Mouse (Mus musculus) lung, adult 2 months (tissue): ENCODE results near the gene Dctn3.

Experiments
- CTCF ChIP-seq: fragments of 200-500 bp; IDR thresholded peaks from 2 replicates; pipeline ENCODE4 v1.5.1; 2011; ENCODE audit warnings: mild to moderate bottlenecking, low read length, control low read depth; ENCODE audit not compliant: insufficient read depth
- POLR2A ChIP-seq: fragments of 200-500 bp; IDR thresholded peaks from 2 replicates; pipeline ENCODE4 v1.6.1; 2011; ENCODE audit warnings: low read depth, mild to moderate bottlenecking, control low read depth, low read length, borderline replicate concordance; ENCODE audit errors: extremely low read depth

GRCm38 (mm10) chr4:41741158-41741560, 18.2 kb upstream of the Dctn3 start:
- TF ChIP-seq CTCF (no peak), POLR2A (peak; percentile 92; the same call in 1 of the 2 replicates)
